Mouse (Mus musculus) right cerebral cortex, postnatal 10 days (tissue): Measurements from ENCODE around the gene Ovol1.

Experiments used
- DNase-seq, 2 experiments: peaks; one replicate each; pipeline ENCODE4 v3.0.0; 2021; ENCODE audit warnings: low spot score in 2 of 2

Ovol1 gene

DNA sequence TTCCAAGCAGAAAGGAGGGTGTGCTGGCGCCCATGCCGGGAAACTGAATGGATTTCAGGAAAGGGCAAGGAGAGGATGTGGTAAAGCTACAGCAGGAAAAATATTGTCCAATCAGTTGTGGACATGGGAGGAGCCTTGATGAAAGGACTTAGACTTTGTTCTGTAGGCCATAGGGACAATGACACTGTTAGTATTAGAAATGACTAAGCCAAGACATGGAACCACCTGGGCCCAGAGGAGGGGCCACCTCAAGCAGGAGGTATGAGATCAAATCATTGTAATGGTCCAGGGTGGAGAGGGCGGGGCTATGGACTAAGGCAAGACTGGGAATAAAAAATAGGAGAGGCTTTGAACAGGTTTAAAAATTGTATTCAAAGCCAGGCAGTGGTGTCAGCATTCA, 41.7 kb downstream of the Ovol1 start:
- DNase-seq = no peak

DNA sequence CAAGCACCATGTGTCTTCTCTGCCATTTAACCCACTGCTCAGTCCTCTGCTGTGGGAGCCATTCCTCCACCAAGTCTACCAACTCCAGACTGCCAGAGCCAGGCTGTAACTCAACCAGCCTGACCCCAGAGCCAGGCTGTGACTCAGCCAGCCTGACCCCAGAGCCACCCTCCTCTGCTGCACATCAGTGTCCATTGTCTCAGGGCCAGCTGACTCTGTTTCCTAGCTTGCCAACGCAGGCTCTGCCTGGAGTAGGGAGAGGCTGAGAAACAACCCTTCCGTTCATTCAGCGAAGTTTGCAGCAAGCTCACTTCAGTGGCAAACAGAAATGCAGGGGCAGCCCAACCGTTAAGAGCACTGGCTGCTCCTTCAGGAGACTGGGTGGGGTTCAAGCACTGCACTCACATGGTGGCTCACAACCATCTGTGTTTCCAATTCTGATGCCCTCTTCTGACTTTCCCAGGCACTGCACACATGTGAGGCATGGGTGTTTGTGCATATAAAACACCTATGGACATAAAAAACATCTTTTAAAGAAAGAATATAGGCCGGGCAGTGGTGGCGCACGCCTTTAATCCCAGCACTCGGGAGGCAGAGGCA, 43.4 kb downstream of the Ovol1 start:
- no peak for DNase-seq

DNA sequence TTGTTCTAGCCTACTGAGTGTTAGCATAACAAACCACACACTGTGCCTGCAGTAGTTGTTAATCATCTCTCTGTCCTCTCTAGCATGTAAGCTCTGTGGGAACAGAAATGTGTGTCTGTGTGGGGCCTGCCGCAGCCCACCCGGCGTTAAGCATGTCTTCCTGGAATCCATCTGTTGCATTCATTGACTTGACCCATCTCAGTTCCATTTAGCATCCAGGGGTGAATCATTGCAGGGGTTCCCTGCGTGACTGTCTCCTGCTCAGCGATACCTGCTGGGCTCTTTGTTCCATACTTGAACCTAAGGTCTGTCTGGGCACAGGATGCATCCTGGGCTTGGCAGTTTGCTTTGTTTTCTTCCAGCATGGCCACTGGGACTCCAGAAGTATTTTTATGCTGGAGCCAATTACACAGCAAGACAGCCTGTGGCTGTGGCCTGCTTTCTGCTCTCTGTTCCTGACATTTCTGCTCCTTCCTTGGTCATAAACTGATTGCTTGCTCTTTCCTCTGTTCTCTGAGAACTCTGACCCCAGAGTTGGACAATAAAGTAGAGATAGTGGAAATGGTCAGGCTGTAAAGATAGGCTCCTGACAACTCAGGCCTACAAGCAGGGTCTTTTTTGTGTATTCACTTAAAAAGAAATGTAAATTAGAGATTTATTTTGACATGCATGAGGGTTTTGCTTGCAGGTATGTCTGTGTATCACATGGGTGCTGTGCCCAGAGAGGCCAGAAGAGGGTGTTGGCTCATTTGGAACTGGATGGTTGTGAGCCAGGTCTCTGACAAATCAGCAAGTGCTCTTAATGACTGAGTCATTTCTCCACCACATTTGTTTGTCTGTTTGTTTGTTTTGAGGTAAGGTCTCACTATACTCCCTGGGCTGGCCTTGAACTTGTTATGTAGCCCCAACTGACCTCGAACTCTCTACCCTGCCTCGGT, 44.3 kb downstream of the Ovol1 start:
- no peak for DNase-seq

DNA sequence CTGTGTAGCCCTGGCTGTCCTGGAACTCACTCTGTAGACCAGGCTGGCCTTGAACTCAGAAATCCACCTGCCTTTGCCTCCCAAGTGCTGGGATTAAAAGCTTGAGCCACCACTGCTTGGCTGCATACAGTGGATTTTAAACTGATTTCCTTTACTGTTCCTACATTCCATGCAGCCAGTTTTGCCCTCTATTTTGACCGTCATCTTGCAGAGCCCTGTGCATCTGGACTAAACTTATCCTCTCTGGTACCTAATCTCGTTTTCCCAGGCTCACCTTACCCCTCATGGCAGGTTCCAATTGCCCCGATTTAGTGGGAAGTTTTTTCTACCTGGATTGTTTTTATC, 47.5 kb downstream of the Ovol1 start:
- DNase-seq = no peak

DNA sequence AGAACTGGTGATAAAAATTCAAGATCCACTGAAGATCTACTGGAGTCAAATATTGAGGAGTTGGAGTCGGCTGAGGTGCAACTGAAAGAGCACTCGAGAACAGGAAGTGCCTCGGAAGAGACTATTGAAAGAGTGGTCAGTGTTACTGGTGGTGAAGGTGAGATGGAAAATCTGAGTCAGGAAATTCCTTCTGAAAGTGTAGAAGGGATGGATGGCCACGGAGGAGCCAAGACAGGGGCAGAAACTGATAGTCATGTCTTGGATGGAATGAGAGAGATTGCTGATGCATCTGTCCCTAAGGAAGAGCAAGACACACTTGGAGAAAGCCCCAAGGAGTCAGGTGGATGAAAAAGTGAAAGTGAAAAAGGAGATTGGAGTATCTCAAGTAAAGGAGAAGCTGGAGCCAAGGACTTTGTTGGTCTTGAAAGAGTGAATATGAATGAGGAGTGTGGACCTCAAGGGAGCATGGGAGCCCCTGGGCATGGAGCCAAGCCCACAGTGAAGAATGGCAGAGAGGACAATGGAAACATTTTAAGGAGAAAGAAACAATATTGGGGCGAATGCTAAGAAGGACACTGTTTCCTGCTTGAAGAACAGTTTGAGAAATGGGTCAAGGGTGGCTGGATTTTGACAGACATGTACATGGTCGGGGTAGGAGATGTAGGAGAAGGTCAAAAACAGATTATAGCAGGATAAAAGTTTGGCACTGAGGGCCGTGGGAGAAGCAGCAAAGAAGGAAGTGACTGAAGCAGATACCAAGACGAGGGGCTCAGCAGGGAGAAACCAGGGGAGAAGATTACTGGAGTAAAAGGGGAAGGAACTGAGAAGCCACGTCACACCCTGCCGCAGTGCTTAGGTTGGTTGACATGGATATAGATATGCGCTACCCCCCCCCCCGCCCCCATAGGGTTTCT, 48.1 kb downstream of the Ovol1 start:
- no peak for DNase-seq

DNA sequence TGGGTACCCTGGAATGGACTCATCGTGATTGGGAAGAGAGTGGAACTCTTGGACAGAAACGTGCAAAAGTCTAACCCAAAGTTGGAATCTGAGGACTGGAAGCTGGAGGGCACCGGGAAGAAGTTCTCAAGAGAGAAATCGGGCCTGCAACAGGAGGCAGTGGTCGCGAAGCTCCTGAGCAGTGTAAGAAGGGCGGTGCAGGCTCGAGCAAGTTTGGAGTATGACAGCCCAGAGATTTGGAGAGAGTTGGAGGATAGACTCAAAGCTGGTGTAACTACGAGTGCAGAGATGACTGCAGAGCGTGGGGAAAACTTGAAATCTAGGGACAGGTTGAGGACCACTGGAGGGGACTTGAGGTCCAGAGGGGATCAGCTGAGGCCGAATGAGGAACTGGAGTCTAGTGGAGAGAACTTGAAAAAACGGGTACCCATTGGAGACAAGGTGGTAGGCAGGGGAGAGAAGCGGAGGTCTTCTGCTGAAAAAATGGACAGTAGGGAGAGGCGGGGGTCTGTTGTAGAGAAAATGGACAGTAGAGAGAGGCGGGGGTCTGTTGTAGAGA, 49.3 kb downstream of the Ovol1 start:
- DNase-seq = no peak

DNA sequence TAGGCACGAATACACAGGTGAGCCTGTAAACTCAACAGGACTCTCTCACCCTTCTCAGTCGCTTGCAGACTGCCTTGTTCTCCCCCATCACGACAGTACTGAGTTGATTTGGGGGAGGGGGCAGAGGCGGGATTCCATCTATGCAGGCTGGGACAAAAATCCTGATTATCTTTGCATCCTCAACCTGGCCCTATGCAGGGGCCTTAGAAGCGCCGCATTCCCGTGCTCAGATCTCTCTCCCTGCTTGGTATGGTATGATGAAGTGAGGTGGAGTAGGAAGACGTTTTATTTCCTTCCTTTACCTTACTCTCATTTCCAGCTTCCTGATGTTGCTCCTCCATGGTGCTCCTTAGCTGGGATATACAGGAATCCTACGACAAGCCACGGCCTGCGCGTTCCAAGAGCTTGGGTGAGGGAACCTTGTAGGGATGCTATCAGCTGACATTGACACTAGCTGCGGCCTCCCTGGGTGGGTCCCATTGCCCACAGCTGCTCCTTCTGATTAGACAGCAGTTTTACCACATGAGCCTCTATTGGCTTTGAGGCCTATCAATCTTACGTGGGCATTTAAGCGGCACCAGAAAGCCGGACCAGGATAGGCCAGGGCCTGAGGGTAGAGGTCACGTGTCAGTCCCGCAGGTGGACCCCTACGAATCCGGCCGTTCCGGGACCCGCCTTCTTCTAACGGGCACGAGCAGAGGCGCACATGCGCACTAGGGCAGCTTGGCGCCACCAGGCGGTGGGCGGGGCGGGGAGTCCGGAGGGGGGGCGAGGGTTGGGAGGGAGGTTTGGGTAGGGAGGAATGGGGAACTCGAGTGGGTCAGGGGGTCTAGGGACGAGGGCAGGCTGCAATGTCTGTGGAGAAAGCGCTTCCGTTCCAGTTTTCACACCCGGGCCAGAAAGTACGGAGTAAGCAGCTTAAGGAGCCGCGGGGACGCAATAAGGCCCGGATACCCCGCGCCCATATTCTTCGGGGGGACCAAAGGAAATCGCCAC, 50.1 kb downstream of the Ovol1 start, which contains the start of gene Snx32:
Gene Snx32 (minus strand): TSS at position 508 of the 996 bp plus-strand sequence.
- DNase-seq = peak; percentile 100

DNA sequence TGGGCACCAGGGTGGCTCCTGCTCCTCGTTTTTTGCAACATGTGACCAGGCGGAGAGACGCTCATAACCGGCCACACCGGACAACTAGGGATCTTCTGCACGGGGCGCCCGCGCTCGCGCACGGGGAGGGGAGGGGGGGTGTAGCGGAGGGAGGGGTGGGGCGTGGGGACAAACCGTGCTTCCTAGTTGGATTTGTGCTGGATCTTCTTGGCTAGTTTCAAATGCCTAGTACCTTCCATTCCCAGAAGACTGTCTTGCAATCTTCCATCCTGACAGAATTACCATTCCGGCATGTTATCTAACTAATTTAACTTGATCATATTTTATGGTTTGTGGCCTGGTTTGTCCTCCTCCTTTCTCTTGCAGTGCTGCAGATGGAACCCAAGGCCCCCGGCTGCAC, 56.8 kb downstream of the Ovol1 start, which contains the start of gene 1700020D05Rik:
Gene 1700020D05Rik (minus strand): TSS at position 101 of the 400 bp plus-strand sequence.
- DNase-seq = no peak

DNA sequence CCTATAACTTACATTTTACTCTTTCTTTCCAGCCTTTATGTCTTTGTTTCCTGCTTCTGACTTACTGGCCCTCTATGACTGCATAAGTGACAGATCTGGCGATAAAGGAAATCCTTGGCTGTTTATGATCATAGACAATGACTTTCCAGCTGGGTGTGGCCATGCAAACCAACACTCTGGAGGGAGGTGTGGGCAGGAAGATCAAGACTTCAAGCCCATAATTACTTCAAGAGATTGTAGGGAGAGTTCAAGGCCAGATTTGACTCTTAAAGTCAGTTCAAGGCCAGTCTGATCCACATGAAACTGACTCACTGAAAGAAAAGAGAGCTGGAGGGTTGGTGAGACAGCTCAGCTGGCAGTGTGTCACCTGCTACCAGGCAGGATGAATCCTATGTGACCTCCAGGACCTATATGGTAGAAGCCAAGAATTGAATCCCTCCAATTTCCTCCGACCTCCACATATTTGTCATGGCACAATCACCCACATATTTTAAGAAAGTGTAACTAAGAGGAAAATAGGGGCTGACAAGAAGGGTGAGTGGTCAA, 60.0 kb downstream of the Ovol1 start:
- DNase-seq = no peak
